Mouse (Mus musculus): ENCODE results near the gene Snip1.

GRCm38 (mm10) chr4:125085346-125085841 lies 18.9 kb downstream of the Snip1 start:
- TF ChIP-seq GATA1 (IDR thresholded peaks at IDR 0.05; ENCODE audit: borderline replicate concordance, low read length) = no peak
- TF ChIP-seq FLI1 (IDR thresholded peaks at IDR 0.05; ENCODE audit: low read length) = no peak
